24 mouse cellular contexts compared by ENCODE assay signal in genomic region chr9:123940168-123940567, GRCm38 (mm10). TPM values are rescaled to one million over a fixed set of nuclear protein-coding genes. Genes with fewer than 3 reads are reported as not detected.
"Had no signal": no experiment of that assay in that cellular context is flagged by ENCODE, and none has a peak within 500 bp of the region (broad histone marks: within the 10 kb centered on the region; RNA-seq: fewer than 3 reads in every experiment).

No protein-coding gene starts in this region.

- H3K4me2 ChIP-seq: limb, embryonic 12.5 days; liver, embryonic 15.5 days; lung, embryonic 14.5 days; midbrain, embryonic 11.5 days; midbrain, embryonic 15.5 days; neural tube, embryonic 13.5 days; stomach, embryonic 15.5 days had no signal

- H3K27me3 ChIP-seq: limb, embryonic 12.5 days; liver, embryonic 15.5 days; megakaryocyte, embryonic 14.5 days; midbrain, embryonic 15.5 days; neural tube, embryonic 13.5 days; stomach, embryonic 15.5 days had no signal

- H3K36me3 ChIP-seq: limb, embryonic 12.5 days; liver, embryonic 15.5 days; midbrain, embryonic 15.5 days; neural tube, embryonic 13.5 days; stomach, embryonic 15.5 days had no signal

- H3K4me1 ChIP-seq: limb, embryonic 12.5 days; midbrain, embryonic 15.5 days; neural tube, embryonic 13.5 days; stomach, embryonic 15.5 days had no signal

- DNase-seq: kidney, postnatal 36 days; layer of hippocampus, adult 9-11 months; layer of hippocampus, postnatal 36 days; lung, embryonic 14.5 days; lung, postnatal 10 days; lung, postnatal 4 days; right cerebral cortex, postnatal 25 days; spleen, adult 18-20 months; thymus, adult 2 months; thymus, postnatal 25 days had no signal

- ATAC-seq: intestine, postnatal 0 days; midbrain, embryonic 15.5 days had no signal

- H3K9ac ChIP-seq: limb, embryonic 12.5 days; liver, embryonic 15.5 days; lung, embryonic 14.5 days; midbrain, embryonic 15.5 days; neural tube, embryonic 13.5 days; stomach, embryonic 15.5 days had no signal

- H3K27ac ChIP-seq: kidney, postnatal 0 days; limb, embryonic 12.5 days; midbrain, embryonic 15.5 days; neural tube, embryonic 13.5 days; stomach, embryonic 15.5 days had no signal

- H3K9me3 ChIP-seq: limb, embryonic 12.5 days; liver, embryonic 15.5 days; megakaryocyte, embryonic 14.5 days; midbrain, embryonic 15.5 days; neural tube, embryonic 13.5 days; stomach, embryonic 15.5 days had no signal

- H3K4me3 ChIP-seq: limb, embryonic 12.5 days; liver, embryonic 15.5 days; megakaryocyte, embryonic 14.5 days; midbrain, embryonic 15.5 days; neural tube, embryonic 13.5 days; stomach, embryonic 15.5 days had no signal

RNA-seq across cellular contexts. Expression of gene Ccr1l1, which starts 38.0 kb away (rescaled TPM):
- total RNA-seq: layer of hippocampus, adult 18-20 months; layer of hippocampus, postnatal 36 days; left cerebral cortex, postnatal 36 days; liver, adult 2 months; monocyte, adult 5-6 weeks had no signal
- polyA plus RNA-seq: intestine, postnatal 0 days; kidney, postnatal 0 days; limb, embryonic 12.5 days; liver, embryonic 15.5 days; lung, embryonic 14.5 days; midbrain, embryonic 11.5 days; midbrain, embryonic 15.5 days; neural tube, embryonic 13.5 days; stomach, embryonic 15.5 days; testis, adult 2 months; thymus, adult 2 months had no signal
